Mouse (Mus musculus): ENCODE measurements around the gene Hspa12b. TPM values are rescaled to one million over a fixed set of nuclear protein-coding genes. Genes with fewer than 3 reads are reported as not detected.
"Not testable (repeated sequence)": the region's sequence is repeated elsewhere in the genome, so short reads cannot be mapped to it uniquely, and the experiment has no call there.

Hspa12b gene
- polyA plus RNA-seq, 1 experiment from 2014 or later: 6.1 TPM

DNA sequence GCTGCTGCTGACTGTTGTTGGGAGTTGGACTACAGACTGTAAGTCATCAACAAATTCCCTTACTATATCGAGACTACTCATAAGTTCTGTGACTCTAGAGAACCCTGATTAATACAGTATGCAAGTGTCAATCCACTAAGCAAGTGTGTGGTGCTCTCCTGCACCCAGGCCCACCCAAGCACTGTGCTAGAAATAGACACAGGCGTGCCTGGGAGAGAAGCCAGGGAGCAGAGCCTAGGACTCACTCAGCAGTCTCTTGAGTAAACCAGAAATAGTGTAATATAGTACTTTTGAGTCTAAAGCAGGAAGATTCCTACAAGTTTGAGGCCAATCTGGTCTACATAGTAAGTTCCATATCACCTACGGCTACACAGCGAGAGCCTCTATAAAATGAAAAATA is 23.1 kb upstream of the Hspa12b start:
- Histone ChIP-seq H3K27me3 (replicated peaks) (no peaks in the 10 kb centered on the region), H3K9ac (no peak overlapping the region), H3K4me2 (replicated peaks) (no peak overlapping the region), H3K27ac (no peak overlapping the region), H3K9me3 (no peaks in the 10 kb centered on the region), H3K4me3 (no peak overlapping the region), H3K36me3 (no peaks in the 10 kb centered on the region), H3K4me1 (no peaks in the 10 kb centered on the region)
- ATAC-seq (ENCODE audit: low FRiP score, low read depth): no peak
- WGBS: 89% methylated on average over 4 of the region's 4 CpGs

DNA sequence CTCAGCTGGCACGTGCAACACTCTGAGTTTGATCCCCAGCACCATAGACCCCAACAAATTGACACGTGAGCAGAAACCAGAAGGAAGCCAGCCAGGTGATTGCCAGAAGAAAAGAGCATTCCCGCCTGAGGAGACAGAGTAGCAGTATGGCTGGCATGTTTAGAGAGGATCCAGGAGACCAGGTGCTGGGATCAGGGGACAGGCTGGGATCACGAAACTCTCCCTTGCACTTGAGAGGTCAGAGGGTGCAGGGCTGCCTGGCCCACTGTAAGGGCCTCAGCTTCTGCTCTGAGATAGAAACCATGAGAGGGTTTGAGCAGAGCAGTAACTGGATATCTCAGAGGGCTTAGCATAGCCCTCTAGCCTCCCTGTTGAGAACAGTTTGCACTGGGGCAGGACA is 22.0 kb upstream of the Hspa12b start:
- not testable (repeated sequence) for H3K27me3 ChIP-seq (replicated peaks); H3K9me3 ChIP-seq; H3K4me1 ChIP-seq; H3K4me3 ChIP-seq; H3K36me3 ChIP-seq; H3K27ac ChIP-seq; H3K4me2 ChIP-seq (replicated peaks); ATAC-seq (ENCODE audit: low FRiP score, low read depth); H3K9ac ChIP-seq
- 74% methylated on average over 4 of the region's 4 CpGs for WGBS

DNA sequence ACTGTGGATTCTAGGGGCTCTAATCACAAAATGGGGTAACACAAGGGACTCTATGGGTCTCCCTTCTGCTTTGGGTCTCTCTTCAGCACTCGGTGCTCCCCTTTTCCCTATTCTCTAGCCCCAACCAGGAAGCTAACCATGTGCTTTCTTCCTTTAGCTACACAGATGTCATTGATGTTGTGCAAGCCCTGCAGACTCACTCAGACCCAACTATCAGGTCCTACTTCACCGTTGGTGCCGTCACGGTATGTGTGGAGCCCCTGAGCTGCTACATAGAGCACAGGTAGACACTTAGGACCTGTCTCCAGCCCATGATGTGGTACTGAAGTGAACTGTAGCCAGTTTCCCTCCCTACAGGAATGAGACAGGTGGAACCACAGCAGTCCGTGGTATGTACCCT is 21.1 kb upstream of the Hspa12b start:
- no peaks in the 10 kb centered on the region for H3K36me3 ChIP-seq
- H3K4me1 ChIP-seq: no peaks in the 10 kb centered on the region
- H3K9ac ChIP-seq: no peak overlapping the region
- 91% methylated on average over 5 of the region's 5 CpGs for WGBS
- H3K4me2 ChIP-seq (replicated peaks): no peak overlapping the region
- H3K27me3 ChIP-seq (replicated peaks): no peaks in the 10 kb centered on the region
- H3K27ac ChIP-seq: no peak overlapping the region
- no peak for ATAC-seq (ENCODE audit: low FRiP score, low read depth)
- H3K4me3 ChIP-seq: no peak overlapping the region
- no peaks in the 10 kb centered on the region for H3K9me3 ChIP-seq

DNA sequence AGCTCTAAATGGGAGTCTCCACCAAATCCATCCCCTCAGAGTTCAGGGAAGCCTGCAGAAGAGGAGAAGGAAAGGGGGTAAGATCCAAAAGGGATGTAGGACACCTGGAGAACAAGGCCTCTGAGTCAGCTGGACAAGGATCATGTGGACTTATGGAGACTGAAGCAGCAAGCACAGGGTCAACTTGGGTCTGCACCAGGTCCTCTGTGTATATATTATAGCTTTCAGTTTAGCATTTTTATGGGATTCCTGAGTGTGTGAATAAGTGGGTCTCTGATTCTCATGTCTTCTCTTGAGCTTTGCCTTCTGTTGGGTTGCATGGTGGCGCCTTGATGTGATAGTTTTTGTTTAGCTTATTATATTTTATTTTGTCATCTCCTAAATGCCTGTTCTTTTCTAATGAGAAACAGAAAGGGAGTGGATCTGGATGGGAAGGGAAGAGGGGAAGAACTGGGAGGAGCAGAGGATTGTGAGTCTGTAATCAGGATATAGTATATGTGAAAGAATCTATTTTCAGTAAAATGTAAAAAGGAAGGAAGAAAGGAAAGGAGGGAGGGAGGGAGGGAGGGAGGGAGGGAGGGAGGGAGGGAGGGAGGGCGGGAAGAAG is 8.0 kb upstream of the Hspa12b start:
- H3K4me2 ChIP-seq (replicated peaks): no peak overlapping the region
- H3K36me3 ChIP-seq: no peaks in the 10 kb centered on the region
- ATAC-seq (ENCODE audit: low FRiP score, low read depth): no peak
- no peaks in the 10 kb centered on the region for H3K27me3 ChIP-seq (replicated peaks)
- no peak overlapping the region for H3K4me3 ChIP-seq
- no peak overlapping the region for H3K9ac ChIP-seq
- no peak overlapping the region for H3K27ac ChIP-seq
- H3K4me1 ChIP-seq: no peaks in the 10 kb centered on the region
- no peaks in the 10 kb centered on the region for H3K9me3 ChIP-seq
- WGBS: 76% methylated on average over 2 of the region's 2 CpGs

DNA sequence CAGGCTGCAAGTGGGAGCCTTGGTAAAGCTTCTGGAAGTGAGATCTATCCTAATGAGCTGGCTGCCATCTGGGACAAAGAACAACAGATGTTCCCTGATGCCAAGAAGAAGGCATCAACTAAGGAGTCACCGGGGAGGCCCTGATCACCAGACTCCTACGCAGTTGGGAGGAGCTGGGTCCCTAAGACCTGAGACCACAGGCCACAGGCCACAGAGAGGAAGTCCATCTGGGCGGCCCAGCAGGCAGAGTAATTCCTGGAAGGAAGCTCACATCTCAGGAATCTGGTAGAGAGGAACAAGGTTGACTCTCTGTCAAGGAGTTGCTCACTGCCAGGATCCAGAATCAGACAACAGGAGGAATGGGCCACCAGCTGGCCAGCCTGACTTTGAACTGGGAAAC is 2.9 kb upstream of the Hspa12b start:
- H3K27me3 ChIP-seq (replicated peaks): 0 out of 2 replicates have a peak, but pooled peaks cover 2% of the 10 kb centered on the region
- H3K4me3 ChIP-seq: no peak overlapping the region
- no peak overlapping the region for H3K27ac ChIP-seq
- ATAC-seq (ENCODE audit: low FRiP score, low read depth): no peak
- WGBS: 69% methylated on average over 3 of the region's 3 CpGs
- H3K9me3 ChIP-seq: no peaks in the 10 kb centered on the region
- H3K36me3 ChIP-seq: no peaks in the 10 kb centered on the region
- H3K9ac ChIP-seq: no peak overlapping the region
- peaks cover 15% of the 10 kb centered on the region for H3K4me1 ChIP-seq
- H3K4me2 ChIP-seq (replicated peaks): no peak overlapping the region

DNA sequence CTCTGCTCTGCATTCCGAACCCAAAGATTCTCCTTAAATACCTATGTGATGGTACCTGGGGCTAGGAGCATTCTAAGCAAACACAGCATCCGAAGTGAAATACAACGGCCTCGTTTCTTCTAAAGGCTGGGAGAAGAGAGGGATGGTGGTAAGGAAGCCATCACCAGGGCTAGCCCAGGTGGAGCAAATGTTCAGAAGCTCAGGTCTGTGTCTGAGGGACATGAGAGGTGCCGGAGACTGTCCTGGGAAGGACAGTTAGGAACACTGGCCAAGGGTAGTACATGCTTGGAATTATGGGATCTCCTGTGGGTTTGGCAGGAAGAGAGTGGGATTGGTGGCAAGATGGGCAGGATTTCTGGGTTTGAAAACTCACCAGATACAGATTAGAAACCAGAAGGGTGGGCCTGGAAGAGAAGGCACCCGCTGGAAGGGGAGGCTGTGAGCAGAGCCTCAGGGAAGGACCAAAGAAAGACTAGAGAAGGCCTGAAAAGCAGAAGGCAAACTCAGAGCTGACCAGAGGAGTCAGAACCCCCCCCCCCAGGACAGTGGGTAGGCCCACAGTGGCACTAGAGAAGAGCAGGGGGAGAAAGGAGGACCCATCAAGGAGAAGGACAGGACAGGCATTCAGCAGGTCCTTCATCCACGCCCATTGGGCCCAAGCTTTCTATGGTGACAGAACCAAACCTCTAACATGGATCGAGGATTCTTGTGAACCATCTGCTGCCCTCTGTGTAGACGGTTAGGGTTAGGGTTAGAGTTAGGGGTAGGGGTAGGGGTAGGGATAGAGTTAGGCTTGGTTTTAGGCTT is 1.7 kb upstream of the Hspa12b start:
- Histone ChIP-seq H3K27ac (no peak overlapping the region), H3K27me3 (replicated peaks) (0 out of 2 replicates have a peak, but pooled peaks cover 2% of the 10 kb centered on the region), H3K36me3 (no peaks in the 10 kb centered on the region), H3K4me3 (no peak overlapping the region), H3K4me2 (replicated peaks) (no peak overlapping the region), H3K9ac (no peak overlapping the region), H3K4me1 (peaks cover 15% of the 10 kb centered on the region), H3K9me3 (no peaks in the 10 kb centered on the region)
- ATAC-seq (ENCODE audit: low FRiP score, low read depth): no peak
- 90% methylated on average over 9 of the region's 9 CpGs for WGBS

DNA sequence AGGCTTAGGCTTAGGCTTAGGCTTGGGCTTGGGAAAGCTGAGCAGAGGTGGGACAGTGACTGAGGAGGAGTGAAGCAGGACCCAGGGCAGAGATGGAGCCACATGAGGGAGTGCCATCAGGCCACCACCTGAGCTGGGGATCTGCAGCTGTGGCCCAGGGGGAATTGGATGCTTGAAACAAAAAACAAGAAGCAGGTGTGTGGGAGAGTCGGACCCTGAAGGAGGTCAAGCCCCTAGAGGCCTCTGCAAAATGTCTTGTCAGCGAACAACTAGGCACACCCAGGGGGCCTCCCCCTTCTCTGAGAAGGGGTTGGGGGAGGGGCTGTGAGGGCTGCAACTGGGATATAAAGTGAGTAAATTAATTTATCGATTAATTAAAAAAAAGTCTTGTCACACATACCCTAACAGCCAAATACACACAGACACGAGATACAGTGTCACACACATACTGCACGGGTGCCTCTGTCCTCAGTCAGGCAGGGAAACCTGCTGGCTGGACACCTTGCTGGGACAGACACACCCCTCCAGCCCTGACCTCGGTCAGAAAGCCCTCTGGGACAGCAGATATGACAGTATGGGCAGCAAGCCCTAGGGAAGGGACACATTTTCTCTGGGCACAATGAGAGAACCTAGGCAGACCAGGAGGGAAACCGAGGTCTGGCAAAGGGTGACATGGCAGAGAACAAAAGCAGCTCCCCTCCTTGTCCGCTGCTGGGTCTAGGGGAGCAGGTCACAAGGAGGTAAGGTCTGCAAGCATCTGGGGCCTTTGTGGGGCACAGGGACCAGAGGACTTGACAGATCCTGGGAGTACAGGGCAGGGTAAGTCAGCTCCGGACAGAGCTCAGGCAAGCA is 890 bp upstream of the Hspa12b start:
- no peak for ATAC-seq (ENCODE audit: low FRiP score, low read depth)
- H3K4me1 ChIP-seq: peaks cover 15% of the 10 kb centered on the region
- H3K4me2 ChIP-seq (replicated peaks): peak overlapping the region; percentile 88; the same call in 1 of the 2 replicates
- no peak overlapping the region for H3K27ac ChIP-seq
- WGBS: 40% methylated on average over 9 of the region's 9 CpGs
- no peak overlapping the region for H3K4me3 ChIP-seq
- no peak overlapping the region for H3K9ac ChIP-seq
- H3K9me3 ChIP-seq: no peaks in the 10 kb centered on the region
- H3K27me3 ChIP-seq (replicated peaks): 0 out of 2 replicates have a peak, but pooled peaks cover 2% of the 10 kb centered on the region
- no peaks in the 10 kb centered on the region for H3K36me3 ChIP-seq

DNA sequence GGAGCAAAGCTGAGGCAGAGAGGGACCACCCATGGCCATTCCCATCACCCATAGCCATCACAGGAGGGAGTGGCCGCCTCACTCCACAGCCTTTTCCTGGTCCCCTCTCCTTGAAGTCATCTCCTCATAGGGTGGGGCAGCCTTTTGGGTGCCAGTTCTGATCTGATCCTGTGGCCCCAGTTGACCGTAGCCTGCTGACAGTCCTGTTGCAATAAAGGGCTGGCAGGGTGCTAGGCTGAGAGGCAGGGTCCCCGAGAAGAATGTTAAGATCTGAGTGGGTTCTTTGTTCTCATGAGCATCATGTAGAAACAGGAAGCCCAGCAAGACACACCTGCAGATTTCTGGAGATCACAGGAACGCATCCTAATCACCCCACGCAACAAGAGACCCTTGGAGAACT is 1.1 kb downstream of the Hspa12b start:
- H3K4me1 ChIP-seq: peaks cover 15% of the 10 kb centered on the region
- H3K27ac ChIP-seq: no peak overlapping the region
- H3K9ac ChIP-seq: no peak overlapping the region
- WGBS: 90% methylated on average over 5 of the region's 5 CpGs
- no peaks in the 10 kb centered on the region for H3K36me3 ChIP-seq
- H3K4me3 ChIP-seq: no peak overlapping the region
- ATAC-seq (ENCODE audit: low FRiP score, low read depth): 0 out of 2 replicates have a peak, but pooled peaks have one; percentile 5
- peak overlapping the region; percentile 88 for H3K4me2 ChIP-seq (replicated peaks)
- H3K9me3 ChIP-seq: no peaks in the 10 kb centered on the region
- 0 out of 2 replicates have a peak, but pooled peaks cover 2% of the 10 kb centered on the region for H3K27me3 ChIP-seq (replicated peaks)

DNA sequence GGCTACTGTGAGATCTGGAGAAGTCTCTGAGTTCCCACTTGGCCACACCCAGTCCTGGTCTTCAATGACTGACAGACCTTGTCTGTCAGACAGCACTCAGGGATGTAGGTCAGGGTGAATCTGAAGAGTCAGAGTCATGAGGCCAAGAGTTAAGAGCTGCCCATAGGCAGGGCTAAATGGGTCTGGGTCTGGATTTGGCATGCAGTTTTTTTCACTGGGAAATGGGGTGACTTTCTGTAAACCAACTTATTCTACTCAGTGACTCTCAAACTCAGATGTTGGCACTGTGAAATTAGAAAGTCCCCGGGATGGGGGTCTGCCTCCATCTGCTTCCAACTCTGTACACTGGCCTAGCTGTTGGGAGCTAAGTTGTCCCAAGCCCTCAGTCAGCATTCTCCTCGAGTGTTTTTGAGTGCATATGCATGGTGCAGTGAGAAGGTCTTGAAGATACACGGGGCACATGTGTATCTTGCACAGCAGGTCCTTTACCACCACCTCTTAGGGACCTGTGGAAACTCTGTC is 1.6 kb downstream of the Hspa12b start:
- Histone ChIP-seq H3K4me3 (no peak overlapping the region), H3K4me2 (replicated peaks) (peak overlapping the region; percentile 88; the same call in 1 of the 2 replicates), H3K36me3 (no peaks in the 10 kb centered on the region), H3K9me3 (no peaks in the 10 kb centered on the region), H3K9ac (no peak overlapping the region), H3K27ac (no peak overlapping the region), H3K27me3 (replicated peaks) (0 out of 2 replicates have a peak, but pooled peaks cover 2% of the 10 kb centered on the region), H3K4me1 (peaks cover 15% of the 10 kb centered on the region)
- no peak for ATAC-seq (ENCODE audit: low FRiP score, low read depth)
- WGBS: 84% methylated on average over 3 of the region's 3 CpGs

DNA sequence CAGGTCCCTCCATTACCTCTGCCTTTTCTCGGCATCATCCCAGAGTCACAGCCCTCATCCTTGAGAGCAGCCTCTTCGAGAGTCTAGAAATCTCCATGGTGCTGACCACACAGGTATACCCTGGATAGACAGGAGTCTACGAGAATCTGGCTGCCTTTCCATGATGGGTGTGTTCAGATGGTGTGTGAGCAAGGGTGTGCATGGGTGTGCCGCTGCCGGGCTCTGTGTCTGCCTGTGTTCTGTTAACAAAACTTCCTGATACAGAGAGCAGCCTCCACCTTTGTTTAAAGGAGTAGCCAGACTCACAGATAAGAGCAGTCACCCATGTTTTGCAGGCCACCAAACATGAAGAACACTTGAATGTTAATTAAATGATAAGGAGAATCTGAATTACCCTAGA is 2.8 kb downstream of the Hspa12b start:
- 0 out of 2 replicates have a peak, but pooled peaks cover 2% of the 10 kb centered on the region for H3K27me3 ChIP-seq (replicated peaks)
- WGBS: 82% methylated on average over 5 of the region's 5 CpGs
- ATAC-seq (ENCODE audit: low FRiP score, low read depth): no peak
- no peak overlapping the region for H3K4me2 ChIP-seq (replicated peaks)
- no peaks in the 10 kb centered on the region for H3K36me3 ChIP-seq
- no peak overlapping the region for H3K4me3 ChIP-seq
- H3K27ac ChIP-seq: no peak overlapping the region
- H3K9me3 ChIP-seq: no peaks in the 10 kb centered on the region
- peaks cover 15% of the 10 kb centered on the region for H3K4me1 ChIP-seq
- H3K9ac ChIP-seq: no peak overlapping the region

DNA sequence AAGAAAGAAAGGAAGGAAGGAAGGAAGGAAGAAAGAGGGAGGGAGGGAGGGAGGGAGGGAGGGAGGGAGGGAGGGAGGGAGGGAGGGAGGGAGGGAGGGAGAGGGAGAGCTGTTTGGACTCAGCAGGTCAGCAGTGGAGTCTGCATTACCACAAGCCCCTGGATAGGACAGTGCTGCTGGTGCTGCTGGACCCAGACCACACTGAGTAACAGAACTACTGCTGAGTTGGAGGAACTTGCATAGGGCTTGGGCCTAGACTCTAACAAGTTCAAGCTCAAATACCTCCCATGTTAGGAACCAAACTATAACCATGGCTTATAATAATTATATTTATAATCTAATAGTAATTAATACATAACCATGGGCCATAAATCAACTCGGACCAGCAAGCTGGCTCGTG is 3.8 kb downstream of the Hspa12b start:
- 81% methylated on average over 2 of the region's 2 CpGs for WGBS
- Histone ChIP-seq H3K36me3 (no peaks in the 10 kb centered on the region), H3K4me2 (replicated peaks) (no peak overlapping the region), H3K4me3 (no peak overlapping the region), H3K9me3 (no peaks in the 10 kb centered on the region), H3K9ac (no peak overlapping the region), H3K27ac (no peak overlapping the region), H3K4me1 (peaks cover 15% of the 10 kb centered on the region), H3K27me3 (replicated peaks) (0 out of 2 replicates have a peak, but pooled peaks cover 2% of the 10 kb centered on the region)
- no peak for ATAC-seq (ENCODE audit: low FRiP score, low read depth)
